Mouse (Mus musculus): ENCODE results near the gene Nrbp1. TPM values are rescaled to one million over a fixed set of nuclear protein-coding genes. Genes with fewer than 3 reads are reported as not detected.

The Nrbp1 gene
- total RNA-seq, 1 experiment from 2014 or later: 258 TPM

DNA sequence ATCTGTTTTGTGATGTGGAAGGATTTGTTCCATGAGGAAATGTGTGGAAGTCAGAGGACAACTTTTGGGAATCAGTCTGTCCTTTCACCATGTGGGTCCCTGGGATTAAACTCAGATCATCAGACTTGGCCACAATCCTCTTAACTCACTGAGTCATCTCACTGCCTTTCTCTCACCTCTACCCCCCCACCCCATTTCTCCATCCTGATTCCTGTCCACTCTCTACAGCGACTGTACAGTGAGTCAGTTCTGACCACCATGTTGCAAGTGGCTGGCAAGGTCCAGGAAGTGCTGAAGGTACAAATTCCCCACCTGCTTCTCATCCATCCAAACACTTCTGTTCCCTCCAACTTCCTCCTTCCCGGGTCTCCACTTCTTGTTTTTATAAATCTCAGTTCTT is 57.8 kb downstream of the Nrbp1 start:
- no peak for ATAC-seq (ENCODE audit: extremely low read depth, insufficient number of reproducible peaks, low FRiP score, poor library complexity, severe bottlenecking)

Other genes starting within 250 kb of the Nrbp1 start
- gene Atraid, start 192.6 kb upstream of the Nrbp1 start, total RNA-seq (2017): 50.5 and 56.0 TPM in 2 replicates
- 2.4 and 5.0 TPM in 2 replicates for gene Slc5a6, start 191.9 kb upstream of the Nrbp1 start, total RNA-seq (2017)
- 10.6 and 19.6 TPM in 2 replicates for gene Cad, start 186.1 kb upstream of the Nrbp1 start, total RNA-seq (2017)
- not detected in 2 replicates for gene Dnajc5g, start 134.6 kb upstream of the Nrbp1 start, total RNA-seq (2017)
- not detected in 2 replicates for gene Slc30a3, start 132.6 kb upstream of the Nrbp1 start, total RNA-seq (2017)
- not detected in 2 replicates for gene Trim54, start 124.2 kb upstream of the Nrbp1 start, total RNA-seq (2017)
- not detected in 2 replicates for gene Ucn, start 102.0 kb upstream of the Nrbp1 start, total RNA-seq (2017)
- 17.2 and 25.9 TPM in 2 replicates for gene Mpv17, start 86.6 kb upstream of the Nrbp1 start, total RNA-seq (2017)
- gene Gm29609, start 61.0 kb upstream of the Nrbp1 start, total RNA-seq (2017): 2.8 and 3.6 TPM in 2 replicates
- gene Gtf3c2, start 60.7 kb upstream of the Nrbp1 start, total RNA-seq (2017): 86.1 and 86.9 TPM in 2 replicates
- 41.3 and 46.7 TPM in 2 replicates for gene Snx17, start 47.6 kb upstream of the Nrbp1 start, total RNA-seq (2017)
- gene Eif2b4, start 47.4 kb upstream of the Nrbp1 start, total RNA-seq (2017): 22.1 and 33.1 TPM in 2 replicates
- gene Zfp513, start 38.6 kb upstream of the Nrbp1 start, total RNA-seq (2017): 18.8 and 21.6 TPM in 2 replicates
- 116 and 124 TPM in 2 replicates for gene Ppm1g, start 20.2 kb upstream of the Nrbp1 start, total RNA-seq (2017)
- not detected in 2 replicates for gene Gm9970, start 368 bp downstream of the Nrbp1 start, total RNA-seq (2017)
- gene Krtcap3, start 10.8 kb downstream of the Nrbp1 start, total RNA-seq (2017): 17.8 and 18.7 TPM in 2 replicates
- 30.0 and 51.6 TPM in 2 replicates for gene Ift172, start 50.3 kb downstream of the Nrbp1 start, total RNA-seq (2017)
- not detected in 2 replicates for gene Fndc4, start 55.2 kb downstream of the Nrbp1 start, total RNA-seq (2017)
- not detected in 2 replicates for gene Gckr, start 56.6 kb downstream of the Nrbp1 start, total RNA-seq (2017)
- 38.9 and 42.7 TPM in 2 replicates for gene Zfp512, start 211.6 kb downstream of the Nrbp1 start, total RNA-seq (2017)
- gene 4930548H24Rik, start 244.9 kb downstream of the Nrbp1 start, total RNA-seq (2017): 0.86 and 1.2 TPM in 2 replicates